Mouse (Mus musculus): ENCODE results near the gene Grk4. TPM values are rescaled to one million over a fixed set of nuclear protein-coding genes. Genes with fewer than 3 reads are reported as not detected.

Gene Grk4
- polyA plus RNA-seq, 1 experiment from 2014 or later: 3.5 TPM

GRCm38 (mm10) chr5:34642932-34643331, 17.2 kb upstream of the Grk4 start:
- Histone ChIP-seq H3K27ac (ENCODE audit: low read depth, low read length) (no peak overlapping the region), H3K9me3 (ENCODE audit: control insufficient read depth, low read length) (no peaks in the 10 kb centered on the region), H3K4me1 (ENCODE audit: control insufficient read depth, insufficient read depth, low read depth, low read length) (no peaks in the 10 kb centered on the region), H3K9ac (ENCODE audit: low read depth, low read length) (no peak overlapping the region), H3K27me3 (replicated peaks; ENCODE audit: control insufficient read depth, insufficient read depth, low read length) (no peaks in the 10 kb centered on the region), H3K4me2 (ENCODE audit: low read length) (no peak overlapping the region), H3K4me3 (ENCODE audit: low read length) (no peak overlapping the region), H3K36me3 (ENCODE audit: control insufficient read depth, insufficient read depth, low read length) (peaks cover 49% of the 10 kb centered on the region)
- peak; percentile 78 for ATAC-seq
- WGBS: 78% methylated on average over 5 of the region's 5 CpGs

- WGBS: 52% methylated on average over 4 of the region's 4 CpGs
Observed at GRCm38 (mm10) chr5:34647581-34647980, 12.6 kb upstream of the Grk4 start.

GRCm38 (mm10) chr5:34652961-34653360, 7.2 kb upstream of the Grk4 start:
- 95% methylated on average over 5 of the region's 5 CpGs for WGBS
- no peaks in the 10 kb centered on the region for H3K27me3 ChIP-seq (replicated peaks; ENCODE audit: control insufficient read depth, insufficient read depth, low read length)
- no peak overlapping the region for H3K4me3 ChIP-seq (ENCODE audit: low read length)
- H3K4me1 ChIP-seq (ENCODE audit: control insufficient read depth, insufficient read depth, low read depth, low read length): no peaks in the 10 kb centered on the region
- H3K9ac ChIP-seq (ENCODE audit: low read depth, low read length): no peak overlapping the region
- no peaks in the 10 kb centered on the region for H3K9me3 ChIP-seq (ENCODE audit: control insufficient read depth, low read length)
- peaks cover 55% of the 10 kb centered on the region for H3K36me3 ChIP-seq (ENCODE audit: control insufficient read depth, insufficient read depth, low read length)
- H3K4me2 ChIP-seq (ENCODE audit: low read length): no peak overlapping the region
- ATAC-seq: no peak
- no peak overlapping the region for H3K27ac ChIP-seq (ENCODE audit: low read depth, low read length)

More at GRCm38 (mm10) chr5:34647581-34647980, 12.6 kb upstream of the Grk4 start:
- no peaks in the 10 kb centered on the region for H3K9me3 ChIP-seq (ENCODE audit: control insufficient read depth, low read length)
- no peaks in the 10 kb centered on the region for H3K4me1 ChIP-seq (ENCODE audit: control insufficient read depth, insufficient read depth, low read depth, low read length)
- H3K27ac ChIP-seq (ENCODE audit: low read depth, low read length): no peak overlapping the region
- no peak overlapping the region for H3K9ac ChIP-seq (ENCODE audit: low read depth, low read length)
- no peaks in the 10 kb centered on the region for H3K27me3 ChIP-seq (replicated peaks; ENCODE audit: control insufficient read depth, insufficient read depth, low read length)
- no peak overlapping the region for H3K4me3 ChIP-seq (ENCODE audit: low read length)
- H3K4me2 ChIP-seq (ENCODE audit: low read length): no peak overlapping the region
- H3K36me3 ChIP-seq (ENCODE audit: control insufficient read depth, insufficient read depth, low read length): peaks cover 53% of the 10 kb centered on the region
- ATAC-seq: no peak; the same call in 1 of the 2 replicates

- ATAC-seq: no peak
- Histone ChIP-seq H3K27ac (ENCODE audit: low read depth, low read length) (no peak overlapping the region), H3K27me3 (replicated peaks; ENCODE audit: control insufficient read depth, insufficient read depth, low read length) (no peaks in the 10 kb centered on the region), H3K4me2 (ENCODE audit: low read length) (no peak overlapping the region), H3K9me3 (ENCODE audit: control insufficient read depth, low read length) (no peaks in the 10 kb centered on the region), H3K36me3 (ENCODE audit: control insufficient read depth, insufficient read depth, low read length) (peaks cover 43% of the 10 kb centered on the region), H3K4me3 (ENCODE audit: low read length) (no peak overlapping the region), H3K9ac (ENCODE audit: low read depth, low read length) (no peak overlapping the region), H3K4me1 (ENCODE audit: control insufficient read depth, insufficient read depth, low read depth, low read length) (peaks cover 7% of the 10 kb centered on the region)
- 84% methylated on average over 9 of the region's 9 CpGs for WGBS
Observed at GRCm38 (mm10) chr5:34654881-34655280, 5.3 kb upstream of the Grk4 start.

- ATAC-seq: no peak
- H3K27me3 ChIP-seq (replicated peaks; ENCODE audit: control insufficient read depth, insufficient read depth, low read length): no peaks in the 10 kb centered on the region
- H3K36me3 ChIP-seq (ENCODE audit: control insufficient read depth, insufficient read depth, low read length): peaks cover 26% of the 10 kb centered on the region
- 95% methylated on average over 8 of the region's 8 CpGs for WGBS
- no peak overlapping the region for H3K4me2 ChIP-seq (ENCODE audit: low read length)
- H3K4me3 ChIP-seq (ENCODE audit: low read length): no peak overlapping the region
- peaks cover 7% of the 10 kb centered on the region for H3K4me1 ChIP-seq (ENCODE audit: control insufficient read depth, insufficient read depth, low read depth, low read length)
- no peak overlapping the region for H3K9ac ChIP-seq (ENCODE audit: low read depth, low read length)
- no peak overlapping the region for H3K27ac ChIP-seq (ENCODE audit: low read depth, low read length)
- H3K9me3 ChIP-seq (ENCODE audit: control insufficient read depth, low read length): no peaks in the 10 kb centered on the region
Observed at GRCm38 (mm10) chr5:34657556-34657955, 2.6 kb upstream of the Grk4 start.

- no peaks in the 10 kb centered on the region for H3K9me3 ChIP-seq (ENCODE audit: control insufficient read depth, low read length)
- H3K4me1 ChIP-seq (ENCODE audit: control insufficient read depth, insufficient read depth, low read depth, low read length): peaks cover 7% of the 10 kb centered on the region
- H3K36me3 ChIP-seq (ENCODE audit: control insufficient read depth, insufficient read depth, low read length): peaks cover 3% of the 10 kb centered on the region
- H3K4me2 ChIP-seq (ENCODE audit: low read length): peak overlapping the region; percentile 54
- no peaks in the 10 kb centered on the region for H3K27me3 ChIP-seq (replicated peaks; ENCODE audit: control insufficient read depth, insufficient read depth, low read length)
- peak overlapping the region; percentile 71 for H3K9ac ChIP-seq (ENCODE audit: low read depth, low read length)
- under 1% methylated on average over 55 of the region's 57 CpGs for WGBS
- ATAC-seq: no peak
- H3K27ac ChIP-seq (ENCODE audit: low read depth, low read length): peak overlapping the region; percentile 79
- H3K4me3 ChIP-seq (ENCODE audit: low read length): peak overlapping the region; percentile 83
Observed at GRCm38 (mm10) chr5:34660591-34661130, 482 bp downstream of the Grk4 start.

GRCm38 (mm10) chr5:34661909-34662308, 1.7 kb downstream of the Grk4 start:
- Histone ChIP-seq H3K4me1 (ENCODE audit: control insufficient read depth, insufficient read depth, low read depth, low read length) (peaks cover 7% of the 10 kb centered on the region), H3K27me3 (replicated peaks; ENCODE audit: control insufficient read depth, insufficient read depth, low read length) (no peaks in the 10 kb centered on the region), H3K9me3 (ENCODE audit: control insufficient read depth, low read length) (no peaks in the 10 kb centered on the region), H3K4me3 (ENCODE audit: low read length) (no peak overlapping the region), H3K4me2 (ENCODE audit: low read length) (no peak overlapping the region), H3K36me3 (ENCODE audit: control insufficient read depth, insufficient read depth, low read length) (no peaks in the 10 kb centered on the region), H3K9ac (ENCODE audit: low read depth, low read length) (no peak overlapping the region), H3K27ac (ENCODE audit: low read depth, low read length) (no peak overlapping the region)
- 85% methylated on average over 4 of the region's 4 CpGs for WGBS
- no peak for ATAC-seq

- Histone ChIP-seq H3K27me3 (replicated peaks; ENCODE audit: control insufficient read depth, insufficient read depth, low read length) (no peaks in the 10 kb centered on the region), H3K27ac (ENCODE audit: low read depth, low read length) (no peak overlapping the region), H3K4me2 (ENCODE audit: low read length) (no peak overlapping the region), H3K9ac (ENCODE audit: low read depth, low read length) (no peak overlapping the region), H3K36me3 (ENCODE audit: control insufficient read depth, insufficient read depth, low read length) (no peaks in the 10 kb centered on the region), H3K9me3 (ENCODE audit: control insufficient read depth, low read length) (no peaks in the 10 kb centered on the region), H3K4me3 (ENCODE audit: low read length) (no peak overlapping the region), H3K4me1 (ENCODE audit: control insufficient read depth, insufficient read depth, low read depth, low read length) (peaks cover 7% of the 10 kb centered on the region)
- ATAC-seq: no peak
- 94% methylated on average over 2 of the region's 2 CpGs for WGBS
Observed at GRCm38 (mm10) chr5:34663231-34663630, 3.1 kb downstream of the Grk4 start.

GRCm38 (mm10) chr5:34669493-34669892, 9.3 kb downstream of the Grk4 start:
- Histone ChIP-seq H3K9me3 (ENCODE audit: control insufficient read depth, low read length) (no peaks in the 10 kb centered on the region), H3K4me3 (ENCODE audit: low read length) (no peak overlapping the region), H3K27ac (ENCODE audit: low read depth, low read length) (no peak overlapping the region), H3K9ac (ENCODE audit: low read depth, low read length) (no peak overlapping the region), H3K27me3 (replicated peaks; ENCODE audit: control insufficient read depth, insufficient read depth, low read length) (no peaks in the 10 kb centered on the region), H3K4me2 (ENCODE audit: low read length) (no peak overlapping the region), H3K4me1 (ENCODE audit: control insufficient read depth, insufficient read depth, low read depth, low read length) (no peaks in the 10 kb centered on the region), H3K36me3 (ENCODE audit: control insufficient read depth, insufficient read depth, low read length) (no peaks in the 10 kb centered on the region; the same call in 1 of the 2 replicates)
- ATAC-seq: no peak
- 75% methylated on average over 2 of the region's 2 CpGs for WGBS
